Mouse (Mus musculus): ENCODE results near the gene Wnk2.
A peak's percentile ranks its signal among the peaks of the same experiment; 100 is the strongest.

Wnk2 gene

GRCm38 (mm10) chr13:49143323-49143722, 4.5 kb downstream of the Wnk2 start:
- DNase-seq (ENCODE audit: low spot score in 2 of 2) = no peak

- no peak for DNase-seq (ENCODE audit: low spot score in 2 of 2)
These were observed 5.4 kb downstream of the Wnk2 start for GRCm38 (mm10) chr13:49142396-49142795.

- DNase-seq (ENCODE audit: low spot score in 2 of 2) = no peak
These were observed 7.2 kb downstream of the Wnk2 start for GRCm38 (mm10) chr13:49140567-49140966.

- no peak for DNase-seq (ENCODE audit: low spot score in 2 of 2)
These were observed 13.3 kb downstream of the Wnk2 start for GRCm38 (mm10) chr13:49134491-49134890.

GRCm38 (mm10) chr13:49133125-49133524, 14.7 kb downstream of the Wnk2 start:
- no peak for DNase-seq (ENCODE audit: low spot score in 2 of 2)

GRCm38 (mm10) chr13:49131946-49132687, 15.7 kb downstream of the Wnk2 start:
- DNase-seq (ENCODE audit: low spot score in 2 of 2) = no peak

- DNase-seq (ENCODE audit: low spot score in 2 of 2) = no peak
These were observed 16.4 kb downstream of the Wnk2 start for GRCm38 (mm10) chr13:49131342-49131855.

GRCm38 (mm10) chr13:49129845-49130244, 18.0 kb downstream of the Wnk2 start:
- DNase-seq (ENCODE audit: low spot score in 2 of 2) = no peak

GRCm38 (mm10) chr13:49129154-49129553, 18.7 kb downstream of the Wnk2 start:
- no peak for DNase-seq (ENCODE audit: low spot score in 2 of 2)

GRCm38 (mm10) chr13:49127844-49128631, 19.8 kb downstream of the Wnk2 start:
- no peak for DNase-seq (ENCODE audit: low spot score in 2 of 2)

GRCm38 (mm10) chr13:49122106-49122505, 25.7 kb downstream of the Wnk2 start:
- DNase-seq (ENCODE audit: low spot score in 2 of 2) = no peak

GRCm38 (mm10) chr13:49117563-49117962, 30.3 kb downstream of the Wnk2 start:
- DNase-seq (ENCODE audit: low spot score in 2 of 2) = no peak

- DNase-seq (ENCODE audit: low spot score in 2 of 2) = no peak
These were observed 32.9 kb downstream of the Wnk2 start for GRCm38 (mm10) chr13:49114921-49115320.

GRCm38 (mm10) chr13:49114116-49114515, 33.7 kb downstream of the Wnk2 start:
- no peak for DNase-seq (ENCODE audit: low spot score in 2 of 2)

- no peak for DNase-seq (ENCODE audit: low spot score in 2 of 2)
These were observed 34.5 kb downstream of the Wnk2 start for GRCm38 (mm10) chr13:49113345-49113744.

GRCm38 (mm10) chr13:49112652-49113051, 35.2 kb downstream of the Wnk2 start:
- DNase-seq (ENCODE audit: low spot score in 2 of 2) = no peak

GRCm38 (mm10) chr13:49109665-49110064, 38.1 kb downstream of the Wnk2 start:
- DNase-seq (ENCODE audit: low spot score in 2 of 2) = no peak

GRCm38 (mm10) chr13:49108119-49108846, 39.5 kb downstream of the Wnk2 start:
- DNase-seq (ENCODE audit: low spot score in 2 of 2) = no peak

GRCm38 (mm10) chr13:49103913-49104312, 43.9 kb downstream of the Wnk2 start:
- no peak for DNase-seq (ENCODE audit: low spot score in 2 of 2)

GRCm38 (mm10) chr13:49103235-49103634, 44.6 kb downstream of the Wnk2 start:
- DNase-seq (ENCODE audit: low spot score in 2 of 2) = no peak

GRCm38 (mm10) chr13:49100417-49100816, 47.4 kb downstream of the Wnk2 start:
- peak in 1 of 2 experiments; percentile 27 for DNase-seq (ENCODE audit: low spot score in 2 of 2)

- no peak for DNase-seq (ENCODE audit: low spot score in 2 of 2)
These were observed 51.0 kb downstream of the Wnk2 start for GRCm38 (mm10) chr13:49096826-49097225.
